Mouse (Mus musculus): ENCODE measurements at regions not wholly inside any gene's neighbourhood (a gene's known extent, or its start where the extent isn't known, plus 50 kb on each side); places are given as distances from the start of the nearest gene placed in this dataset.

DNA sequence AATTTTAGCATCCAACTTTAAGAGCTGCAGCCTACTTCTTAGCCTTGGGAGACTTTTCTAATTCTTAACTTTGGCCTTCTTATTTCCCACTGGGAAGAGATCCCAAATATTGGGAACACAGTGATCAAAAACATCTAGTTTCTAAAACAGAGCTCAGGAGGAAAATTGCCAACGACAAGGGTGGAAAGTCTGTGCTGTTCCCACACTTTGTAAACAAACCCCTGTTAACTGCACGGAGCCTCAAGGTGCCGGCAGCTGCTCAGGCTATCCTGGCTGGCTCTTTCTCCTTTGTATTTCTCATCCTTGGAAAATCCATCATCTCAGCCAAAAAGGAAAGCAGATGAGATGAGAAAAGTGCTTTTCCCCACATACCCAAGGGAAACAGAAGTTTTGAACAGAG, 84.9 kb downstream of the Impad1 start:
- WGBS = 20% methylated on average over 3 of the region's 3 CpGs
- no peaks in the 10 kb centered on the region for H3K27me3 ChIP-seq (replicated peaks; ENCODE audit: control insufficient read depth, insufficient read depth, low read length)

DNA sequence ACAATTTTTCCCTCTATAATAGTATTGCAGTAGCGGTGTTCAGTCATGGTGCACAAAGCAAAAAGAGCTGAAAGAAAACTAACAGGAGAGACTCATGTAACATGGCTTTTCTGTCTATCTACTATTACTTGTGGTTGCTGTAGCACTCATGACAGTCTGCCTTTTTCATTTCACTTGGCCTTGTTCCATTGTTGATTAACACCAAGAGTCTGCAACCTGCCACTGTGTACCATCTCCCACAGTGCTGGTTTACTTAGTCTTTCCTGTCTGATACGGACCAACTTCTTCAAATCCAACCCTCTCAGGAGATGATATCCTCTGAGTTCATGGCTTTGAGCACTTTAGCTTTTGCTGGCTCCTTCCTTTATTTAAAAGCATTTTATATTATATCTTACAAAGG, 94.1 kb downstream of the Impad1 start:
- no peaks in the 10 kb centered on the region for H3K9me3 ChIP-seq (ENCODE audit: control insufficient read depth, low read length)
- H3K4me2 ChIP-seq (ENCODE audit: low read depth, low read length) = no peak overlapping the region
- no peak overlapping the region for H3K9ac ChIP-seq (ENCODE audit: low read depth, low read length)
- no peak for ATAC-seq
- no peaks in the 10 kb centered on the region for H3K4me1 ChIP-seq (ENCODE audit: control insufficient read depth, insufficient read depth, low read length)
- H3K4me3 ChIP-seq (ENCODE audit: low read length) = no peak overlapping the region
- H3K36me3 ChIP-seq (ENCODE audit: control insufficient read depth, insufficient read depth, low read length) = no peaks in the 10 kb centered on the region
- H3K27me3 ChIP-seq (replicated peaks; ENCODE audit: control insufficient read depth, insufficient read depth, low read length) = no peaks in the 10 kb centered on the region
- WGBS = 81% methylated on average over 2 of the region's 2 CpGs
- H3K27ac ChIP-seq (ENCODE audit: low read length) = no peak overlapping the region

More for the DNA sequence above, 84.9 kb downstream of the Impad1 start:
- H3K4me3 ChIP-seq (ENCODE audit: low read length) = no peak overlapping the region
- H3K9me3 ChIP-seq (ENCODE audit: control insufficient read depth, low read length) = no peaks in the 10 kb centered on the region
- no peaks in the 10 kb centered on the region for H3K4me1 ChIP-seq (ENCODE audit: control insufficient read depth, insufficient read depth, low read length)
- no peaks in the 10 kb centered on the region for H3K36me3 ChIP-seq (ENCODE audit: control insufficient read depth, insufficient read depth, low read length)
- no peak overlapping the region for H3K27ac ChIP-seq (ENCODE audit: low read length)
- no peak overlapping the region for H3K4me2 ChIP-seq (ENCODE audit: low read depth, low read length)
- no peak overlapping the region for H3K9ac ChIP-seq (ENCODE audit: low read depth, low read length)
- ATAC-seq = no peak

DNA sequence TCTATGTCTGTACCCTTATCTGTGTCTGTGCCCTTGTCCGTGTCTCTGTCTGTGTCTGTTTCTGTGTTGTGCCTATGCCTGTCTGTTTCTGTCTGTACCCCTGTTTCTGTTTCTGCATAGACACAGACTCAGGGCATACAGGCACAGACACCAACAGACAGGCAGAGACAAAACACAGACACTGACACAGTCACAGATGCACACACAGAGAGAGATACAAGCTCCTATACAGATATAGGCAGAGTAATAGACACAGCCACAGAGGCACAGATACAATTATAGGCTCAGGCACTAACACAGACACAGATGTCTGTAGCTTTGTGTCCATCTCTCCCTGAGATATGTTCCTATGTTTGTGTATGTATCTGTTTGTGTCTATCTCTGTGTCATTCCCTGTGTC, 97.7 kb downstream of the Impad1 start:
- ATAC-seq = no peak
- H3K36me3 ChIP-seq (ENCODE audit: control insufficient read depth, insufficient read depth, low read length) = no peaks in the 10 kb centered on the region
- H3K9ac ChIP-seq (ENCODE audit: low read depth, low read length) = no peak overlapping the region
- H3K4me2 ChIP-seq (ENCODE audit: low read depth, low read length) = no peak overlapping the region
- H3K9me3 ChIP-seq (ENCODE audit: control insufficient read depth, low read length) = no peaks in the 10 kb centered on the region
- no peaks in the 10 kb centered on the region for H3K27me3 ChIP-seq (replicated peaks; ENCODE audit: control insufficient read depth, insufficient read depth, low read length)
- no peaks in the 10 kb centered on the region for H3K4me1 ChIP-seq (ENCODE audit: control insufficient read depth, insufficient read depth, low read length)
- H3K4me3 ChIP-seq (ENCODE audit: low read length) = no peak overlapping the region
- 66% methylated on average over 1 of the region's 1 CpGs for WGBS
- no peak overlapping the region for H3K27ac ChIP-seq (ENCODE audit: low read length)

- no peak overlapping the region for H3K9ac ChIP-seq (ENCODE audit: low read depth, low read length)
- H3K4me3 ChIP-seq (ENCODE audit: low read length) = no peak overlapping the region
- 27% methylated on average over 4 of the region's 4 CpGs for WGBS
- ATAC-seq = no peak
- no peaks in the 10 kb centered on the region for H3K9me3 ChIP-seq (ENCODE audit: control insufficient read depth, low read length)
- no peak overlapping the region for H3K4me2 ChIP-seq (ENCODE audit: low read depth, low read length)
- no peaks in the 10 kb centered on the region for H3K36me3 ChIP-seq (ENCODE audit: control insufficient read depth, insufficient read depth, low read length)
- no peak overlapping the region for H3K27ac ChIP-seq (ENCODE audit: low read length)
- H3K4me1 ChIP-seq (ENCODE audit: control insufficient read depth, insufficient read depth, low read length) = no peaks in the 10 kb centered on the region
- no peaks in the 10 kb centered on the region for H3K27me3 ChIP-seq (replicated peaks; ENCODE audit: control insufficient read depth, insufficient read depth, low read length)
These were observed 106.2 kb downstream of the Impad1 start for GRCm38 (mm10) chr4:4686920-4687319.

DNA sequence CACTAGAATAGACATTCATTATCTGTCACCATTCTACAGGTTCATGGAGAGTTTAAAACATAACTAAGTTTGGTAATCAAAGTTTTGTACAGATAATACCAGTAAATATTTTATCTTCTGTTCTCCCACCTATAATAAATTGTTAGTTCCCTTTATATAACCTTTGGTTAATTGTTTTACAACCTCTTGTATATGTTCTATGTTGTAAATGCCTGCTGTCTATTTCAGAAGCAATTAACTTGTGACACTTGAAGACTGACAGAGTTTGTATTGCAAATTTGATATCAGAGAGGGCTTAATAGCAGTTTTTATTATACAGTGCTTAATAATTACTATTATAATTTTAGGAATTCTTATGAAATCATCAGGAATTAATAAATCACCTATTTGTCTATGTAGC, 118.5 kb downstream of the Impad1 start:
- Histone ChIP-seq H3K27ac (ENCODE audit: low read length) (no peak overlapping the region), H3K9ac (ENCODE audit: low read depth, low read length) (no peak overlapping the region), H3K4me2 (ENCODE audit: low read depth, low read length) (no peak overlapping the region), H3K4me3 (ENCODE audit: low read length) (no peak overlapping the region), H3K9me3 (ENCODE audit: control insufficient read depth, low read length) (no peaks in the 10 kb centered on the region), H3K4me1 (ENCODE audit: control insufficient read depth, insufficient read depth, low read length) (no peaks in the 10 kb centered on the region), H3K36me3 (ENCODE audit: control insufficient read depth, insufficient read depth, low read length) (no peaks in the 10 kb centered on the region), H3K27me3 (replicated peaks; ENCODE audit: control insufficient read depth, insufficient read depth, low read length) (no peaks in the 10 kb centered on the region)
- peak; percentile 81 for ATAC-seq

DNA sequence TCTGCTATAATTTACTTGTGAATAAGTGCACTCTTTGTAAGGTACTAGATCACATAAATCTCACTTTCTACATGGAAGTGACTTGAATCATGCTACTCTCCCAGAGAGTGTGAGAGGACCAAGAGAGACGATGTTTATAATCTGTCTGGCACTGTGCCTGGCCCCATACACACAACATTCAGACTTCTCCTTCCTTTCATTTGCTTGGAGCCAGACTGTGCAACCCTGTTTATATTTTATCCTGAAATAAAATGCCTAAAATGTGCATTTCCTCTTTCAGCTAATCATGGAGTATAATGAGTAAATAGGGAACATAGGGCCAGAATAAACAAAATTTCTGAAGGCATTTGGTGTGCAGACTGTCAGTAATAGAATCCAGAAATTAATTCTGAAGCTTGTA, 142.9 kb downstream of the Impad1 start:
- H3K36me3 ChIP-seq (ENCODE audit: control insufficient read depth, insufficient read depth, low read length) = no peaks in the 10 kb centered on the region
- no peaks in the 10 kb centered on the region for H3K4me1 ChIP-seq (ENCODE audit: control insufficient read depth, insufficient read depth, low read length)
- WGBS = 42% methylated on average over 1 of the region's 1 CpGs
- no peaks in the 10 kb centered on the region for H3K9me3 ChIP-seq (ENCODE audit: control insufficient read depth, low read length)
- no peak overlapping the region for H3K9ac ChIP-seq (ENCODE audit: low read depth, low read length)
- no peak overlapping the region for H3K4me2 ChIP-seq (ENCODE audit: low read depth, low read length)
- H3K4me3 ChIP-seq (ENCODE audit: low read length) = no peak overlapping the region
- H3K27me3 ChIP-seq (replicated peaks; ENCODE audit: control insufficient read depth, insufficient read depth, low read length) = no peaks in the 10 kb centered on the region
- peak; percentile 79 for ATAC-seq
- no peak overlapping the region for H3K27ac ChIP-seq (ENCODE audit: low read length)

DNA sequence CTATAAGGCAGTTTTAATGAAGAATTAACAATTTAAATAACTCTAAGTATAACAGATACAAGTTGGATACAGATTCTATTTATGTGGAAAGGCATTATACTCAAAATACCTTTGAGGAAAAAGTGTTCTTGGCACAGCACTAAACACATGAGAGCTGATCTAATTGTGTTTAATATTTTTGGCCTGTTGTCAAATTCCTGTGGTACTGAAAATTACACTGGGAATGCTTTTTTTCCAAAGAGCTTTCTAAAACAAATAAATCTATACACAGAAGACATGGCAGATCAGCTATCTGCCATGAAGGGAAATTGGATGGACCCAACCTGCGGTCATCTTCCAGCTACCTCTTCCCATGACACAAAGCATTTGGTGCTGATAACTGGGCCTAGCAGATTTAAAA, 147.9 kb downstream of the Impad1 start:
- Histone ChIP-seq H3K4me3 (ENCODE audit: low read length) (no peak overlapping the region), H3K27ac (ENCODE audit: low read length) (no peak overlapping the region), H3K36me3 (ENCODE audit: control insufficient read depth, insufficient read depth, low read length) (no peaks in the 10 kb centered on the region), H3K9ac (ENCODE audit: low read depth, low read length) (no peak overlapping the region), H3K4me2 (ENCODE audit: low read depth, low read length) (no peak overlapping the region), H3K9me3 (ENCODE audit: control insufficient read depth, low read length) (no peaks in the 10 kb centered on the region), H3K4me1 (ENCODE audit: control insufficient read depth, insufficient read depth, low read length) (no peaks in the 10 kb centered on the region), H3K27me3 (replicated peaks; ENCODE audit: control insufficient read depth, insufficient read depth, low read length) (no peaks in the 10 kb centered on the region)
- no peak for ATAC-seq
- WGBS = 91% methylated on average over 1 of the region's 1 CpGs

- no peak overlapping the region for H3K4me3 ChIP-seq (ENCODE audit: low read length)
- H3K27me3 ChIP-seq (replicated peaks; ENCODE audit: control insufficient read depth, insufficient read depth, low read length) = no peaks in the 10 kb centered on the region
- no peak for ATAC-seq
- no peaks in the 10 kb centered on the region for H3K9me3 ChIP-seq (ENCODE audit: control insufficient read depth, low read length)
- H3K4me1 ChIP-seq (ENCODE audit: control insufficient read depth, insufficient read depth, low read length) = no peaks in the 10 kb centered on the region
- no peak overlapping the region for H3K27ac ChIP-seq (ENCODE audit: low read length)
- H3K4me2 ChIP-seq (ENCODE audit: low read depth, low read length) = no peak overlapping the region
- no peak overlapping the region for H3K9ac ChIP-seq (ENCODE audit: low read depth, low read length)
- no peaks in the 10 kb centered on the region for H3K36me3 ChIP-seq (ENCODE audit: control insufficient read depth, insufficient read depth, low read length)
These were observed 156.9 kb downstream of the Impad1 start for GRCm38 (mm10) chr4:4636258-4636657.

- H3K27ac ChIP-seq (ENCODE audit: low read length) = no peak overlapping the region
- H3K9me3 ChIP-seq (ENCODE audit: control insufficient read depth, low read length) = no peaks in the 10 kb centered on the region
- no peak overlapping the region for H3K4me2 ChIP-seq (ENCODE audit: low read depth, low read length)
- WGBS = 13% methylated on average over 1 of the region's 1 CpGs
- ATAC-seq = no peak
- H3K4me1 ChIP-seq (ENCODE audit: control insufficient read depth, insufficient read depth, low read length) = no peaks in the 10 kb centered on the region
- H3K27me3 ChIP-seq (replicated peaks; ENCODE audit: control insufficient read depth, insufficient read depth, low read length) = no peaks in the 10 kb centered on the region
- no peak overlapping the region for H3K4me3 ChIP-seq (ENCODE audit: low read length)
- H3K36me3 ChIP-seq (ENCODE audit: control insufficient read depth, insufficient read depth, low read length) = no peaks in the 10 kb centered on the region
- H3K9ac ChIP-seq (ENCODE audit: low read depth, low read length) = no peak overlapping the region
These were observed 157.3 kb downstream of the Impad1 start for GRCm38 (mm10) chr4:4635856-4636255.

GRCm38 (mm10) chr4:4635338-4635737, 157.8 kb downstream of the Impad1 start:
- no peak for ATAC-seq
- Histone ChIP-seq H3K9ac (ENCODE audit: low read depth, low read length) (no peak overlapping the region), H3K4me3 (ENCODE audit: low read length) (no peak overlapping the region), H3K27ac (ENCODE audit: low read length) (no peak overlapping the region), H3K27me3 (replicated peaks; ENCODE audit: control insufficient read depth, insufficient read depth, low read length) (no peaks in the 10 kb centered on the region), H3K4me2 (ENCODE audit: low read depth, low read length) (no peak overlapping the region), H3K36me3 (ENCODE audit: control insufficient read depth, insufficient read depth, low read length) (no peaks in the 10 kb centered on the region), H3K9me3 (ENCODE audit: control insufficient read depth, low read length) (no peaks in the 10 kb centered on the region), H3K4me1 (ENCODE audit: control insufficient read depth, insufficient read depth, low read length) (no peaks in the 10 kb centered on the region)
- 44% methylated on average over 6 of the region's 6 CpGs for WGBS
